Mouse (Mus musculus) MEL-GATA-1-ER (cell line): ENCODE results near the gene Rin2.

Experiments used
- DNase-seq: peaks from one replicate; pipeline ENCODE4 v3.0.0-alpha.2; 2012; ENCODE audit warnings: low read depth; ENCODE audit errors: extremely low read depth

The Rin2 gene

DNA sequence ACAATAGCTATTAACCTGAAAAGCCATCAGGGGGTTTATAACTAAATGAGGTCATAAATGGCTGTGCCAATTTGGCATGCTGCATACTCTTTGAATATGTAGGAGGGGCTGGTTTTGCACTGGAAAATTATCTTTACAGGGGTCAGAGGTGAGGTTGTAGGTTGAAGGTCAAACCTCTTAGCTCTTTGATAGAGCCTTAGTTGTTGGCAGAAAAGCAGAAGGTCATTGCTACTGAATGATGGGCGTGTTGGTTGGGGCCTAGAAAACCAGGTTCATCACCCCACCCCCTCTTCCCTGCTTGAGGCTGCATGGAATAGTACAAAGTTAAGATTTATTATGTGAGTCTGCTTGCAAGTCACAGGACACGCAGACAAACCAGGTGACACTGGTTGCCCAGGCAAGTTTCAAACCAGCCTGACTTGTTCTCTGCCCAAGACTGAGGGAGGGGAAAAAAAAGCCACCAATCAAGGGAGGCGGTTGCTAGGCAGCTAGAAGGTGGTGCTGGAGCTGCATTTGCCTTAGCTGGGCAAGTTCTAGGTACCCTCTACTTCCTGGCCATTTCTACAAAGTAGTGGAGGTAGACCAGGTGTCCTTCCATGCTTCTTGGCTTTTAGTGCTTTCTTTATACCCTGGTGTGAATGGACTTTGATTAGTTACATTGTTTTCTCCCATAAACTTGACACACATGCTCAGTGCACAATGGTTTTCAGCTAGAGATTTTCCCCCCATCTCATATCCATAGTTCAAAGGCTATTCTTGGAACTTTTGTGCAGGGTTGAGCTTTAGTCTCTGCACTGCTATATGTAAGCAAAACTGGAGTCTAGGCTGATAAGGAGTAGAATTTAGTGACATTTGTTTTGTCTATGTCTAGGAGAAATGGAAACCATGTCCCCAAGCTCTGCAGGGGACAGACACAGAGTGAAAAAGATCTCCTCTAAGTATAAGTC lies 148.0 kb downstream of the Rin2 start:
- no peak for DNase-seq

DNA sequence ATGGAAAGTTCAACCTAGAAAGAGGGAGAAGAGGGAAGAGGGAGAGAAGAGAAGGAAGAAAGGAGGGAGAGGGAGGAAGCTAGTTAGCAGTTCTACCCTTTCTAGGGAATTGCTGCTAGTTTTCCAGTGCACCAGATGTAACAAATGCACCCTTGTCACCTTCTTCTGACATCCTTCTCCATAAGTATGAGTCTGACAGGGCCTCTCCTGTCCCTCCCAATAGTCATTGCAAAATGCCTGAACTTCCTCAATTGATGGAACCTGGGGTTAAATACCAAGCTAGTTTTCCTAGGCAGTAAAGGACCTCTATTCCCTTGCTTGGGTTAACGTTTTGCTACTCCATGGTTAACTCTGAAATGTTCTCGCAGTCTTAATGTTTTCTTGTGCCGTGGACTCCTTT lies 149.7 kb downstream of the Rin2 start:
- no peak for DNase-seq

DNA sequence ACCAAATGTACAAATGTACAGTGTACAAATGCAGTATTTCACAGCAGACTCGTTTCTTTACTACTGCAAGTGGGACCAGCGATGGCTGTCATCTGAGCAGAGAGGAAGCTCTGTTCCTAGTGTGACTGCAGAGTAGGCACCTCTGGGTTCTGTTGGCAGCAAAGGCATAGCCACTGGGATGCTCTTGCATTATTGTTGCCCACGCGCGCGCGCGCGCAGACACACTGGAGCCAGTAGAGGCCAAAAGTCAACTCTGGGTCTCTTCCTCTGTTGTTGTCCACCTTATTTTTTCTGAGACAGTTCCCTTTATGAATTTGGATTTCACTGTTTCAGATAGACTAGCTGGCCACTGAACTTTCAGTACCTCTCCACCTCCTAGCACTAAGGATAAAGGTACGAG lies 150.2 kb downstream of the Rin2 start:
- DNase-seq = no peak

DNA sequence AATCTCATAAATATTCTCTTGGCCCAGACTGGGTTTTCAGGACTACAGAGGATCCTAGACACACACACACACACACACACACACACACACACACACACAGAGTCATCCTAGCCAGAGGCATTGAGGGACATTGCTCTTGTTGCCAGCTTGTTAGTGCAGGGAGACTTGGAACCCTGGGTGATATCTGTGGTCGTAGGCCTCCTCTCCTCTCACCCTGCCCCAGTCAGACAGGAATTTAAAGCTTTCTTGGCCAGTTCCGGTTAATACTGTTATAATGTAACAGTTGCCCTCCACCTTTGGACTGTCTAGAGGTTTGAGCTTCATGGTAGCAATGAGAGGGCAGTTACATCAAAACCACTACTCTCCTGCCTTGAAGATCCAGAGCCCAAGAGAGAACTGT lies 152.9 kb downstream of the Rin2 start:
- DNase-seq = no peak

DNA sequence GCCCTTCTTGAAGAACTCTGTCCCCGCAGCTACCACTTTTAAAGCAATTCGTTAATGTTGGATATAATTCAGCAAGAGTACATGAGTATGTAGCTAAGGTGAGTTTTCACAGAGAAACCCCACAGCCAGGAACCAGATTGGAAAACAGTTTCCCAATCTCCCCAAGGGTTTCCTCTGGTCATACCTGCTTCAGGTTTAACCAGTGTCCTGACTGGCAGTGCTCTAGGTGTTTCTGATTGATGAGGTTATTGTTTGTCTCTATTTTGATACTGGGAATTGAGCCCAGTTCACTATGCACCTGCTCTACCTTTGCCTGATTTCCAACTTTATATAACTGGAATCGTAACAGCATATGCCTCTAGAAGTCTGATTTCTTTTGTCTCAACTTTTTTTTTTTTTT lies 153.6 kb downstream of the Rin2 start:
- no peak for DNase-seq

DNA sequence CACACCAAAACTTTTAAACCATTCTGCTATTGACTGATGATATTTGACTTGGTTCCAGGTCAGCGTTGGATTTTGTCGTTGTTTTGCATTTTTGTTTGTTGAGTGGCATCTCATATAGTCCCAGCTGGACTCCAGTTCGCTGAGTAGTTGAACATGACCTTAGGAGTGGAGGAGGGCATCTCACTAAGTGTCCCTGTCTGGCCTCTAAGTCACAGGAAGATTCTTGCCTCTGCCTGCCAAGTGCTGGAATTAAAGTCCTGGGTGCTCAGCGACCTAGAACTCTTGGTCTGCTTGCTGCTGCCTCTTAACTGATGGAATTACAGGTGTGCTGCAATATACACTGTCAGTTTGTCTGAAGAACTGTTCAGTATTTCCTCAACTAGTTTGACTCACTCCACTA lies 154.2 kb downstream of the Rin2 start:
- DNase-seq = no peak

DNA sequence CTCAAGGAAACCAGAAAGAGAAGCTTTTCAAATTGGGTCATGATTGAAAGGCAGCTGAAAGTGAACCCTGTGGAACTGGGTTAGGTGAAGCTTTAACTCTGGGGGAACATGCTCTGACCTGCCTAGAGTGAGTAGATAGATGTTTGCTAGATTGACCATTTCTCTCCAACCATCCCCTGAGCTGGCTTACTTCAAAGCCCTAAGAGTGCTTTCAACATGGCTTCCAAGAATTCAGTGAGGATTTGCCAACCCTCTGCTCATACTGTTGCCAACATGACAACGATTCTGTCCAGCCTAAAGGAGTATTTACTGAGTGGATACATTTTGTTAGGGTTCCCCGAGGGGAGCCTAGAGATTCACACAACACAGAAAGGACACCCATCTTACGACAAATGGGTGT lies 155.4 kb downstream of the Rin2 start:
- DNase-seq = no peak

DNA sequence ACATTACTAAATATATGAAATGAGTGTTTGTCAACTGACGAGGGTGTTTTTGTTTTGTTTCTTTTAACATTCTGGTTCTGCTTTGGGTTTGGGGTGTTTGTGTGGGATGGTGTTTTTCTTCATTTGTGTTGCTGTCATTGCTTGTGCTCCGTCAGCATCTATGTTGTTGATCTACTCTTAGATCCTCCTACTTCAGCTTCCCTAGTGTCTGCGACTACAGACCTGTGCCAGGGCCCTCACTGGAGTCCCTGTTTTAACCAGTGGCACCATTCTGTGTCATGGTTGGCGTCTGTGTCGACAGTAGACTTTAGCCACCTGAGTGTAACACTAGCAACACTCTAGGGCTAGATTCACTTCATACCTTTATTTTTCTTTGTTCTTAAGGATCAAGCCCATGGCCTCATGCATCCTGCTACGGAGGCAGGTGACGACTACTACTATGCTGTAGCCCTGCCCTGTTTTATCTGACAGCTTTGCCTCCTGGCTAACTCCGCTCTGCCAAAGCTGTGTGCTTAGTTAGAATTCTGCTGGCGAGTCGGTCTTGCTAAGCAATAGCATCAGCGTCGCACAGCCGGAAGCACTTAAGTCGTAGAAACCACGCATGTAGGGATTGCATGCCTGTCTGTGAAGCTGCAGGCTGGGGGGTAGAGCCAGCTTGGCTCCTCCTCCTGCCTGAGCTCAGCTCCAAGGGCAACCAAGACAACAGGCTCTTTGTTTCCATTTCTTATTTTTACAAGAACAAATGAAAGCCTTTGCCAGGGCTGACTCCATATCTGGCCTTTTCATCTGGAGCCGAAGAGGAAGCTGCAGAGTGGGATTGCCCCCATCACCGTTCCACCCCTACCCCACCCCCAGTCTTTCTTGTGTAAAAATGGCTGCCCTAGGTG lies 157.2 kb downstream of the Rin2 start:
- no peak for DNase-seq

DNA sequence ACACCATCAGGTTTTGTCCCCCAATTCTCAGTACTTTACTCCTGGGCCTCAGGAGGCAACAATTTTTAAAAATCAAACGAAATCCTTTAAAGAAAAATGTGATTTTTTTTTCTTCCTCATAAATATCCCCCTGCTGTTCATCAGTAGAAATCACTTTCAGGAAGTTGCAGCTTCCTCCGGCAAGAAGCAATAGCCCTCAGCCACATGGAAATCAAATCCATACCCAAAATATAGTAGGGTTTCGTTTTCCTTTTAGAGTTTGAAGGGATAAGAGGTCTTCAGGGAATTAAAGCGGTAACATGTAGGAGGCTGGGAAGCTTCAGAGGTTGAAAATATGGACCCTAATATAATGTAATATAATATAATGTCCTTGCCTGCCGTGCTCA lies 157.8 kb downstream of the Rin2 start:
- DNase-seq = no peak

DNA sequence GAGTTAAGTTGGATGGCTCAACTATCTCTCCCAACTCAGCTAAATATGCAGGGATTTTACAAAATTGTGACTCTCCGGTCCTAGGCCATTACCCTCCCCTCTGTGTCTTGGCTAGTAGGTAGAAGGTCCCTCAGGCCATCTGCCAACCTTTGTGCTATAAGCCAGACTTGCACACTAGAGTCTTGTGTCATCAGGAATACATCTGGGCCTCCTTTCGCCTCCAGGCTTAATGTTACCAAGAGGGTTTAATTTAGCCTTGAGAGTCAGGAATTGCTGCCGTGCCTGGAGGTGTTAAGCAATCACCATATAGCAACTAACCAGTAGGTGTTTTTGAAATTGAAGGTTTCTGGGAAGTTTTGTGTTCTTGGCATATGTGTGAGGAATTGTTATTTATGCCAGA lies 158.3 kb downstream of the Rin2 start:
- no peak for DNase-seq

DNA sequence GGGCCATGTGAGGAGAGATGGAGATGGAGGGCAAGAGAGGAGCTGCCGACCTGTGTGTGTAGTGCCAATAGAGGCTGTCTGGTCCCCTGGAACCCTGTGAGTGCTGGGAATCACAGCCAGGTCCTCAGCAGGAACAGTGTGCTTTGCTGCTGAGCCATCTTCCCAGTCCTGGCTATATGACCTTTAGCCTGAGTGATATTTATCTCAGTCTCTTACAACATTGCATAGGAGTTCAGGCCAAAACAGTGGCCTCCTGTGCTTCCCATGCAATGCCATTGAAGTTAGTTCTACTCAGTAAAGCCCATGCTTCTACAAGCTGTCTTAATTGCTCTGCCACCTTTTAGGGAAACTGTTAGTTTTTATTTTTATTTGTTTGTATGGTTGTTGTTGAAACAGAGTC lies 160.9 kb downstream of the Rin2 start:
- DNase-seq = no peak

DNA sequence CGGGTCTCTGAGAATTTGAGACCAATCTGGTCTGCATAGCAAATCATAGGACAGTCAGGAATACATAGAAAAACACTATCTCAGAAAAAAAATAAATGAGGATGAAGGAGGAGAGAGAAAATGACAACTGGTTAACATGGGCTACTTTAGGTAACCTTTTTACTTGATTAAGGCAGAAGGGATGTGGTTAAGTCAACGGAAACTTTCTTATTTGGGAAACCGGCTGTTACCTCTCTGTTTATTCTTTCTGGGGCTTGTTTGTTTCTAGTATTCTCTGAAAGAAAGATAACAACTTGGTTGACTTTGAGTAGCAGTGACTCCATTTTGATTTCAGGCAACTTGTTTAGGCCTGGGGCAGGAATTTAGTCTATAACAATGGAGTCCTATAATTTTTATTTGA lies 163.7 kb downstream of the Rin2 start:
- no peak for DNase-seq

DNA sequence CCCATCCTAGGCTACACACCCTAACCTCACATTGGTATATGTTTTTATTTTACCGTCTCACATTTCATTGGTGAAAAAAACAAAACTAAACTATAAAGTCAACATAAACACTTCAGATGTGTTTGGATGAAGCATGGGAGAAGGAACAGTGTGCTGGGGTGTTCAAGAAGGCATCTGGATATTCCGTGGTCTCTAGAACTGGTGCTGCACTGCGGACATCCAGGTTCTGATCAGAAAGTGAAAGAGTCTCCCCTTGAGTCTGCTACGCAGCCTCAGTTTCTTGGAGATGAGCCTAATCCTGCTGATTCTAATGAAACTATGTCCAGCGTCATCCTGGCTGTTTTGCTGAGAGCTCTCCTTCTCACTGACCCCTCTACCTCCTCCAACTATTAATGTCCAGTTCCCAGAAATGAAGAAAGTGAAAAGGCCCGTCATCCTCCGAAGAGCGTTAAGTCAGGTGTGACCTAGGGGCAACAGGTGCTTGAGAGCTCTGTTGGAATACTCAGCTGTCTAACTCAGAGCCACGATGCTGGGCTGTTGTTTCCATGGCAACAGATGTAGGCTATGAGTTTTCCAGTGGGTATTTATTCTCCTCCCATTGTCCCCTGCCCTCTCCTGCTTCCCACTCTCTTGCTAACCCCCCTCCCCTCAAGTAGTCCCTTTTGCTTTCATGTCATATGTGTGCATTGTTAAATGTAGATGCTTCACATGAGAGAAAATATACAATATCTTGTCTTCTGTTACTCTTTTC lies 164.7 kb downstream of the Rin2 start:
- DNase-seq = no peak

DNA sequence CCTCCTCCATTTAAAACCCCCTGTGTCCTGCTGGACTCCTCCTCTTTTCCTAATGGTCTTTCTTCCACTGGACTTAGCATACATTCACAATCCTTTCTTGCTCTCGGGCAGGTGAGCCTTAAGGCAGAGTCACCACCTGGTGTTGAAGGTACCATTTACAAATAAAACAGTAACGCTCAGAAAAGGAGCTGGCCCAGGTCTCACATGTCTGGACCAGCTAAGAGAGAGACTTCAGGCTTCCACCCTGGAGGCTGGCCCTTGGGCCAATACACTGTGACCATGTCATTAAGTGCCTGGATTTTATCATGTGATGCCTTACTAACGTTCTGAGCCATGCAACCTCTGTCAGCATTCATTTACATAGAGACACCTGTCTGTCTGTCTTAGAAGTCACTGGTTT lies 165.3 kb downstream of the Rin2 start:
- no peak for DNase-seq

DNA sequence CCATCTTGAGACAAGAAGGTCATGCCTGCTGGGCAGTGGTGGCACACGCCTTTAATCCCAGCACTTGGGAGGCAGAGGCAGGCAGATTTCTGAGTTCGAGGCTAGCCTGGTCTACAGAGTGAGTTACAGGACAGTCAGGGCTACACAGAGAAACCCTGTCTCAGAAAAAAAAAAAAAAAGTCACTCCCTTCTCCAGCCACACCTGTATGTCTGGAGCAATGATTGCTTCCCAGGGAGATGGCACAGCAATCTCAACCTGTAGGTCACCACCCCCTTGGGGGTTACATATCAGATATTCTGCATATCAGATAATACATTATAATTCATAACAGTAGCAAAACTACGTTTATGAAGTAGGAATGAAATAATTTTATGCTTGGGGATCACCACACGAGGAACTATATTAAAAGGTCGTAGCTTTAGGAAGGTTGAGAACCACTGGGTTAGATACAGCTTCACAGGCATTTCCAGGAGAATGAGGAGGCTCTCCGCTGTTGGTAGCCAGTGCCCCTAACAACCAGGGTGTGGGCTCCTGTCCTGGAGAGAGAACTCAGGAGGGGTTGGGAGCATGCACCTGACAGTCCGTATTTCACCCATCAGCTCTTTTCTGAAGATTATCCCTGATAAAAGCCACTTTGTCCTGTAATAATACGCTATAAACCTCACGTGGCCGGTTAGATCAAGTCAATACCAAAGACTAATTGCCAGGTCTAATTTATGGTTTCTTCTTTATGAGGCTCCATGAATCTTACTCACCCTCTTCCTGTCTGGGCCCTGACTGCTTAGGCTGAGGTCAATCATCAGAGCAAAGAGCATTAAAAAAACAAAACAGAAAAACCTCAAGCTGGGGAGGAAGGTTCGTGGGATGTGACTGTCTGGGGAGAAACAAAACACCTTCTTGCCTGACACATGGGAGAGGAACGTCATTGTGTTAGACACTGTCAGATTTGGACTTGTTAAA lies 166.2 kb downstream of the Rin2 start:
- DNase-seq = no peak

DNA sequence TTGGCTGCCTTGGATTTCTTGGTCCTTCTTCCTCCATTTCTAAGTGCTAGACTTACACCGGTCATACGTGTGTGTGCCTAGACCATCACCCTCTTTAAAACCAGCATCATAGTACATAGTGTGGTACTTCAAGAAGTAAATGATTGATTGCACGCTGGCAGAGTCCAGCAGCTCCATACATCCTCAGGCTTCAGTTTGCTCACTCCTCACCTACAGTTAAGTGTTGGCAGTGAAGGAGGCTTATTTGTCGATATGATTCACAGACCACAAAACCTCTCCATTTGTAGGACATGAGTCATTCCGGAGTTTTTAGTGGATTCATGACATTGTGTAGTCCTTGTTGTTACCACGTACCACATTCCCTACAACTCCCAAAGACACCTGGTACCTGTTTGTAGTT lies 168.3 kb downstream of the Rin2 start:
- DNase-seq = no peak

DNA sequence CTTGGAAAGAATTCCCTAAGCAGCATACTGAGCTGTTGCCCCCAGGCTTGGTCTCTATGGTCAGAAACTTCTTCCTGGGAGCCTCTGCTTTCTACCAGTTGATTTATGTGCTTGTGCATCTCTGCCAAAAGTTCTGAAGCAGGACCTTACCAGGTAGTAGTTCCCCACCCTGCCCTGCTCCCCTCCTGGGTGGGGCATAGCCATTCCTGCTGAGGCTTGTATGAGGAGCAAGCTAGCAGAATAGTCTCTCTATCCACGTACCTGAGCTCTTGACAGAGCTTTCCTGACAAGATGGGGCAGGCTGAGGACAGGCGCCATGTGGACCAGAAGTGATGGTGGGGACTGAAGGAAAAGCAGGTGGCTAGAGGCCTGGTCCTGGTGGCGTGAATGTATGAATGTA lies 171.6 kb downstream of the Rin2 start:
- no peak for DNase-seq

DNA sequence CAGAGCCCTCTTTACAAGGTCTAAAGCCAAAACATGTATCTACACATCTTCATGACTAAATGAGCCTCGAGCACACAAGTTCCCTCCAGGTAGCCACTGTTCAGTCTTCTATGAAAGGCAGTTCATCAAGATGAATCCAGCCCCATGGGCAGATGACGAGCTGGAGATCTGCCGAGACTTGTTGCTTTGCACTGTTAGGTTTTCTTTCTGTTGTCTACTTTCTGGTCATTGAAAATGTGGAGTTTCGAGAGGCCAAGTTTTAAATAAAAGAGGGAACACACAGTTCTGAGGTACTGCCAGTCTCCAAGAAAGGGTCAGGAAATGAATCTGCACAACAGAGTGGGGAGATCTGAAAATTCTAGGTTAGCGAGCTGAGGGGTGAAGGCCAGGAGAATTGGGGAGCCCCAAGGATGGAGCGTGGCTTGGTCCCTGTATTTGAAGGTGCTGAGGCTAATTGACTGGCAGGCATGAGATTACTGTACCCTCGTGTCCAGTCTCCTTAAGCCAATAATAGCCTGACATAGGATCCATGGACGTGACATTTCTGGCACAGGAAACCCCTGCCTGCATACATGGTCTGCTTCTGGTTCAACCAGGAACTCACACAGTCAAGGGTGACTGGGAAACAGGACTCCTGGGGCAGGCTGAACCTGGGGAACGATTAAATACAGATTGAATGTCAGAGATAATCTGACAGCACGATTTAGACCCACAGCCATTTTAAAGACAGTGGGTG lies 174.3 kb downstream of the Rin2 start:
- no peak for DNase-seq

DNA sequence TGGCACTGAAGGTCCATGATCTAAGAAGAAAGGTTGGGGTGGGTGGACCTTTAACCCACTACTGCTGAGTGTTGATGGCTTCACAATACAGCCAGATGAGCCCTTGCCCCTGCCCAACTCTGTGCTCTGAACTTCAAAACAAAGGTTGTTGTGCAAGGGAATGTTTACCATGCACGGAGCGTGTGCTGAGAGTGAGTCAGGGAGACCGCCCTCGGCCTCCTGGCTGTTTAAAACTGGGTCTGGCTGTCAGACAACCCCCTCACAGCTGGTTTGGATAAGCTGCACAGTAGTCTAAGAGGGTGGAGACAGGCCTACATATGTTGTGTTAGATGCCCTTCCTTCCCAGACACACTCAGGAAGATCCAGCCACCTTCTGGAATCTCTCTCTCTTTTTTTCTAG lies 175.8 kb downstream of the Rin2 start:
- no peak for DNase-seq

DNA sequence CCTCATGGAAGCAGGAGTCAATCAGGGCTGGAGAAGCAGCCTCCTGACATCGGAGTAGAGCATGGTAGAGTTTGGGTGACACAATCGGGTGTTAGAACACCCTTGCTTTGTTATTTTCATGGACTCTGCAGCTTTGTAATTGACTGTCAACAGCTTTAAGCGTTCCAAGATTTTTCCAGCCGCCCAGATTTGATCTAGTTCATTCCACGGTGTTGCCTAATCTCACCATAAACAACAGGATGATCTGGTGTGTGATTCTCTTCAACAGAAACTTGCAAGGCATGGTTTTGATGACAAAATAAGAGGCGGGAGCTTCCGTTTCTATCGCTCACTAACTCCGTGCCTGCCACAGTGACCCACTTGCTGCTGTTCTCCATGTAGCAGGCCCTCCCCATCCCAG lies 180.8 kb downstream of the Rin2 start:
- DNase-seq = no peak
